Mouse (Mus musculus): ENCODE measurements at regions not wholly inside any gene's neighbourhood (a gene's known extent, or its start where the extent isn't known, plus 50 kb on each side); places are given as distances from the start of the nearest gene placed in this dataset.
A peak's percentile ranks its signal among the peaks of the same experiment; 100 is the strongest.

- DNase-seq (ENCODE audit: extremely low read depth, low read depth), result no peak
Observed at GRCm38 (mm10) chr5:100309807-100310165, 106.2 kb downstream of the Sec31a start.

- DNase-seq (ENCODE audit: extremely low read depth, low read depth), result no peak
Observed at GRCm38 (mm10) chr5:100309071-100309806, 106.8 kb downstream of the Sec31a start.

GRCm38 (mm10) chr5:100304403-100304802, 111.6 kb downstream of the Sec31a start:
- no peak for DNase-seq (ENCODE audit: extremely low read depth, low read depth)

GRCm38 (mm10) chr5:100302068-100302775, 113.8 kb downstream of the Sec31a start:
- no peak for DNase-seq (ENCODE audit: extremely low read depth, low read depth)

GRCm38 (mm10) chr5:100299141-100299540, 116.9 kb downstream of the Sec31a start:
- no peak for DNase-seq (ENCODE audit: extremely low read depth, low read depth)

- no peak for DNase-seq (ENCODE audit: extremely low read depth, low read depth)
Observed at GRCm38 (mm10) chr5:100294189-100294588, 121.8 kb downstream of the Sec31a start.

GRCm38 (mm10) chr5:100280215-100280614, 120.6 kb upstream of the Tmem150c start:
- no peak for DNase-seq (ENCODE audit: extremely low read depth, low read depth)

GRCm38 (mm10) chr5:100279474-100279873, 119.9 kb upstream of the Tmem150c start:
- DNase-seq (ENCODE audit: extremely low read depth, low read depth), result no peak

- no peak for DNase-seq (ENCODE audit: extremely low read depth, low read depth)
Observed at GRCm38 (mm10) chr5:100274674-100275073, 115.1 kb upstream of the Tmem150c start.

GRCm38 (mm10) chr5:100271975-100272374, 112.4 kb upstream of the Tmem150c start:
- peak; percentile 60 for DNase-seq (ENCODE audit: extremely low read depth, low read depth)

- DNase-seq (ENCODE audit: extremely low read depth, low read depth), result no peak
Observed at GRCm38 (mm10) chr5:100270841-100271686, 111.5 kb upstream of the Tmem150c start.

GRCm38 (mm10) chr5:100268111-100268878, 108.7 kb upstream of the Tmem150c start:
- no peak for DNase-seq (ENCODE audit: extremely low read depth, low read depth)

GRCm38 (mm10) chr5:100266671-100267510, 107.3 kb upstream of the Tmem150c start:
- DNase-seq (ENCODE audit: extremely low read depth, low read depth), result no peak

GRCm38 (mm10) chr5:100259803-100260693, 100.4 kb upstream of the Tmem150c start:
- no peak for DNase-seq (ENCODE audit: extremely low read depth, low read depth)

GRCm38 (mm10) chr5:100258952-100259710, 99.5 kb upstream of the Tmem150c start:
- DNase-seq (ENCODE audit: extremely low read depth, low read depth), result no peak

GRCm38 (mm10) chr5:100255276-100255675, 95.7 kb upstream of the Tmem150c start:
- DNase-seq (ENCODE audit: extremely low read depth, low read depth), result no peak

- no peak for DNase-seq (ENCODE audit: extremely low read depth, low read depth)
Observed at GRCm38 (mm10) chr5:100252036-100252435, 92.4 kb upstream of the Tmem150c start.

- DNase-seq (ENCODE audit: extremely low read depth, low read depth), result no peak
Observed at GRCm38 (mm10) chr5:100249757-100250156, 90.1 kb upstream of the Tmem150c start.

GRCm38 (mm10) chr5:100248611-100249010, 89.0 kb upstream of the Tmem150c start:
- DNase-seq (ENCODE audit: extremely low read depth, low read depth), result no peak

Measured in MEL-GATA-1-ER (cell line).